Mouse (Mus musculus): ENCODE data around the gene Gm16223.

- no peak for TF ChIP-seq GATA1 (IDR thresholded peaks at IDR 0.05; ENCODE audit: low read length)
- TF ChIP-seq TAL1 (IDR thresholded peaks at IDR 0.05; ENCODE audit: low read length): no peak
These were observed 101.0 kb downstream of the Gm16223 start for GRCm38 (mm10) chr5:42168785-42169184.
